Mouse (Mus musculus): Measurements from ENCODE around the gene Hapln2.

DNA sequence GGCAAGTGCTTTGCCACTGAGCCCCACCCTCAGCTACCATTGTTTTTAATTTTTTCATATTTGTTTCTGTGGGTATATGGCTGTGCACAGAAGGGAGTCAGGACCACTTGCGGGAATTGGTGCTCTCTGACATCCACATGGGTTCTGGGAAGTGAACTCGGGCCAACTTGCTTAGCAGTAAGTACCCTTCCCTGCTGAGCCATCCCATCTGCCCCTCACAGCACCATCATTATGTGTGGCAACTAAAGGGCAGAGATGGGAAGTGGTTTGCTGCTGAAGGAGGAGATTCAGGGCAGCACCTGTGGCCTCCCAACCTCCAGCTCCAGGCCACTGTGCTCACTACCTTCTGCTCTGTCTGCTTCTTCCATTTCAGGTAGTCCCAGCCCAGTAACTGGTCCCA lies 46.2 kb upstream of the Hapln2 start:
- TF ChIP-seq CHD2 (IDR thresholded peaks at IDR 0.05; ENCODE audit: low read depth, low read length) (no peak), MAFK (IDR thresholded peaks at IDR 0.05; ENCODE audit: insufficient read depth, low read depth, low read length) (no peak), HCFC1 (IDR thresholded peaks at IDR 0.05; ENCODE audit: borderline replicate concordance, insufficient read depth, low read length) (no peak), ZNF384 (IDR thresholded peaks at IDR 0.05; ENCODE audit: low read depth, low read length) (no peak), ZC3H11A (IDR thresholded peaks at IDR 0.05; ENCODE audit: borderline replicate concordance, low read depth, low read length) (no peak)
